Mouse (Mus musculus): Measurements from ENCODE around the gene Bcl2l12.

Gene Bcl2l12

DNA sequence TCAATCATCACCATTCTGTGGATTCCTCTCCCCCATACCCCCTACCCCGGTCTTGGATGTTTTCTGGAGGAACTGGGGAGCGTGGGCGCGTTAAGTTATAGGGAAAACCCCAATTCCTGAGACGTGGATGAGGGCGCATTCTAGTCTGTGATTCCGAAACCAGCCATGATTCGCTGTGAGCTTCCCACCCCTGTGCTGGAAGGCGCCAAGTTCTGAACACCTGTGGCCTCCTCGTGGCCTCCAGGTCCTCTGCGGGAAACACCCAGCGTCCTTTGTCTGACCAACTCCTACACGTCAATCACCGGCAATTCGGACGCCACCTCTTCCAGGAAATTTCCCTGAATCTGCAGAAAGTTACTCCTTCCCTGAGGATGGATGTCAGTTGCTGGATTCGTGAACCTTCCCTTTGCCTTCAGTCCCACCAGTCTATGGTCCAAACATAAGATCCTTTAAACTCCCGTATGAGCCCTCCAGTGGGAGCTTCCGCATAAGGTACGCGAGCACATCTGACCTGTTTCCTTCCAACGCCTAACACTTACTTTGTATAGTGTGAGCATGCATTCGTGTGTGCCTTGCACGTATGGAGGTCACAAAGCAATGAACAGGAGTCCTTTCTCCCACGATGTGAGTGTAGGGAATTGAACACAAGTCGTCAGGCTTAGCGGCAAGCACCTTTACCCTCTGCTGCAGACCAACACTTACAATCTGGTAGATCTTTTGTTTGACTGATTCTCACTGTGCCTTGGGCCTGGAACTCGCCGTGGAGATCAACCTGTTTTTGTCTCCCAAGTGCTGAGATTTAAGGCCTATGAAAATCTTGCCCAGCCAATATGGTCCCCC lies 11.4 kb downstream of the Bcl2l12 start:
- DNase-seq = peak; percentile 86

DNA sequence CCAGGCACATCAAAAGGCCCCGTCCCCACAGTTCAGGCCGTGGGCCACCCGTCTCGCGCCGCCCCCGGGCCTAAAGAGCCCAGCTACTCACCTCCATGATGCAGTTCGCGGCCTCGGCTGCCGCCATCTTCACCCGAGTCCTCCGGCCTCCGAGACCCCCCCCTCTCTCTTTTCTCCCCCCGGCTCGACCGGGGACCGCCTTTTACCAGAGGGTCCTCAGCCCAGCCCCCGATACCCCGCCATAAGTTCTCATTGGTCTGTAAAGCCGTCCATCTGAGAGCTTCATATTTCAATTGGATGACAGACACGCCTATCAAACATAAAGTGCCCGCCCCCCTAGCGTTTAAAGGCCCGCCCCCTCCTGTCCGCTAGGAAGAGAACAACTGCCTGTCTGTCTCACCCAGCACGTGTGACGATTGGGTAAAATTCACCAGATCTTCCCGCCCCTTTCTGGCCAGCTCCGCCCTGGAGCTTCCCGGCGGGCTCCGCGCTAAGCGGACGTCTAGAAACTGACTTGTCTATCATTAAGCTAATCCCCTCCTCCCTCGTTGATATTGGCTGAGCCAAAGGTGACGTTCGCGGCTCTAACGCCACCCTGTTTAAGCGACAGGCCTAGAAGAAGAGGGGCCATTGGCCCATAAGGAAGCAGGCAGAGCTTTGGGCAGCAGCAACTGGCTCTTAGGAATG lies 12.2 kb downstream of the Bcl2l12 start, which contains the start of gene Prmt1:
Prmt1 (minus strand) TSS at position 377 of the 687 bp plus-strand sequence.
- peak; percentile 99 for DNase-seq

DNA sequence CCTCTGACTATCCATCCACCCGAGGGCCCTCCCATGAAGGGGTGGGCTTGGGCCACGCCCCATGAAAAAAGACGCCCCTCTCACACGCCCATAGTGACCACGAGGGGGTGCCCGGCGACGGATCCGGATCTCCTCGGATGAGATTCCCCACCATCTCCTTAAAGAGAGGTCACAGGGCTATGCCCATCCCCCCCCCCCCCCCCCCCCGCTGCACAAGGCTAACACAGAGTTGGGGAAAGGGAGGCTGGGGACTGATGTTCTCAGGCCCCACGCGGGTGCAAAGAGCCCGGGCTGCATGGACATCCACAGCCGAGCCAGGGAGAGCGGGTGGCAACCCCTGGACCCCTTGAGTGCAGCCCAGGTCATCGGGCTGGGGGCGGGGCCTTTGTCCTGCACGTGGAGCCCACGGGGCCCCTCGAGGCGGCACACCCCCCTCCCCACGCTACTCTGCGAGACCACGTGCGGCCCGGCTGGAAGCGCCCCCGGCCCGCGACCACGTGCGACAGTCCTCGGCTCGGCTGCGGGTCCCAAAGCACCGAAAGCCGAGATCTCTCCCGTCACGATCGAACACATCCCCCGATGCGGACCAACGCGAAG lies 12.8 kb downstream of the Bcl2l12 start:
- DNase-seq = peak; percentile 90

DNA sequence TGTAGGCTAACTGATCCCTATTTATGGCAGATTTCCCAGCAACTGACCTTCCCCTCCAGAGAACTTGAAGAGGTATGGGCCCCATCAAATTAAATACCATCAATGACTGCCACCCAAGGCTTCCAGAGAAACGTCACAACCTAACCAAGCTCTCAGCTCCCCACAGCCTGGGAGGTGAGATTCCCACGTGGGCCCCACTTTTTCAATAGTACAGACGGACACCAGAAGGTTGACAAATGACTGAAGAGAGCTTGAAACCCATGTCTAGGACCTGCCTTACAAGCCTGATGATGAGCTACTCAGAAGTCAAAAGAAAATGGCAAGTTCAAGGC lies 13.7 kb downstream of the Bcl2l12 start:
- no peak for DNase-seq

DNA sequence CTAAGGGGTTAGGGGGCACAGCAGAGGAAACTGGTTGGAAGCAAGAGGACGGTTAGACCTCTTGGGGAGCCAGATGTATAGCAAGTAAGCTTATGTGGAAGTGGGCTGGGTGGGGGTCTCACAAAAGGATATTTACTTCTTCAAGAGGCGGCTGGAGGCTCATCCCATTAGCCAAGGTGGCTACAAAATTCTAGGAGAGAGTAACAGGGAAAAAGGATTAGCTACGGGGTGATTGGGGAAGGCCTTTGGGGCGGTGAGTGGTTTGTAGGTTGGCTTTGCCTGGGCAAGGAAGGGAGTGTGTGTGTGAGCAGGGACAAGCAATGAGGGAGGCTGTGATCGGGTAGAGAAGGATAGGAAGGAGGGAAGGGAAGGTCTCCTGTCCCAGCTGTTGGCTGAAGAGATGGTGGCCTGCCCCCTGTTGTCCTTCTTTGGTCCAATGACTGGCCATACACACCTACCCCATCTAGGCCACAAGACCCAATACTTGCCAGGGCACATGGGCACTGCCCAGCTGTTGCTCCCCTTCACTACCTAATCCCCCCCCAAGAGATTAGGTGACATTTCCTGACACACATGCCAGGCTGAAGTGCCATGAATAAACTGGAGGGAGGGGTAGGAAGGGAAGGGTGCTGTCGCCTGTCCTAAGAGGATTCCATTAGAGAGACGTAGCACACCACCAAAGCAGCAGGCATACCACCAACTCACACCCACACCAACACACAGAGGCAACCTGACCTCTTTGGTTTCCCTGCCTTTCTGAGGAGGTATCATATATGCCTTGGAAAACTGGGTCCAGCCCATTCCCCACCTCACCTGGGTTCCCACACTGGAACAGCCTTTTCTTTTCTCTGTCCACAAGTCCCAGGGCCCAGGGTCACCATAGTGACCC lies 14.3 kb downstream of the Bcl2l12 start:
- no peak for DNase-seq

DNA sequence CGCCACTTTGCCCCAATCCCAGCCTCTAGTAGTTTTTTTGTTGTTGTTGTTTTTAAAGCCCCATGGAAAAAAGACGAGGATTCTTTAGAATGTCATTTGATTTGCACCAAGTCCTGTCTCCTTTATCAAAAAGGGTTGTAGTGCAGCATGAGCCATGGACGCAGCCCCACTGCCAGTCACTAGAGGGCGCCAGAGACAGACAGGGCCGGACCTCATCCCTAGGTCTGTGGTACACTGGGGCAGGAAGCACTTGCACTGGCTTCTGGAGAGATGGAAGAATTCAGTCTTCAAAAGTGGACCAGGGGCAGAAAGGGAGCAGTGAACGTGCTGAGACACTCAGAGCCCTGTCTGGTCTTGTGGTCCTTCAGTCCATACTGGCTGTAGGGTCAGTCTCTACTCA lies 15.4 kb downstream of the Bcl2l12 start:
- peak; percentile 81 for DNase-seq

DNA sequence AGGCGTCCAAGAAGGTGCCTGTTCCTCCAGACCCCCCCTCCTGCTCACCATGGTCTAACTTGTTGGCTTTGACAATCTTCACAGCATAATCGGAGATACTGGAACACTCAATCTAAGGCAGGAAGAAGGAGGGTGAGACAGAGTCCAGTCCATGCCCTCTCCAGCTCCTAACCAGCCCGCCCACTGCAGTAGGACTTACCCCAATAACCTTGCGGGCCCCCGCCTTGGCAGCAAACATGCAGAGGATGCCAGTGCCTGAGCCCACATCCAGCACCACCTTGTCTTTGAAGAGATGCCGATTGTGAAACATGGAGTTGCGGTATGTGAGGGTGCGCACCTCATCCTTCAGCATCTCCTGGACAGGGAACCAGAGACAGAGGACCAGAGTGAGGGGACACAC lies 17.0 kb downstream of the Bcl2l12 start:
- DNase-seq = no peak

DNA sequence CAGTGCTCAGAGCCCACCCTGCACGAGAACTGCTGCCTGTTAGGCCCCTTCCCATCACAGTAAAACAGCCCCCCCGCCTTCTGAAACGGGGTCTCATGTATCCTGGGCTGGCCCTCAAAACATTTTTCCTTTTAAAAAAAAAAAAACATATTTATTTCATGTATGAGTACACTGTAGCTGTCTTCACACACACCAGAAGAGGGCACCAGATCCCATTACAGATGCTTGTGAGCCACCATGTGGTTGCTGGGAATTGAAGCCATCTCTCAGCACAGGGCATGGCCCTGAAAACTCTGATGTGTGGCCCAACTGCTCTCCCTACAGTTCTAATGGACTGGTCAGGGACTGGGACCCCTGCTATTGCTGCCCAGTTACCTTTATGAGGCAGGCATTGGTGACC lies 20.2 kb downstream of the Bcl2l12 start:
- DNase-seq = no peak

DNA sequence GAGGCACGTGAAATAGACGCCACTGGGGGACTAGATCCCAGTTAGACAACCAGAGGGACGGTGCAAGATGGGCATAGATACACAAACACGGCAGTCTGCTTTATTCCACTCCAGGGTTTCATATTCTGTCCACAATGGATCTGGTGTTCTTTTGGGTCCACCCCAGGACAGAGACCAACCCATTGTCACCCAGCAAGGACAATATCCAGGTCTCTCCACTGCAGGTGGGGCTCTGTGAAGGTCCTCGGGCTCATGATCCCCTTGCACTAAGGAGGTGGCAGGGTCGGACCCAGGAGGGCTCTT lies 23.4 kb downstream of the Bcl2l12 start:
- DNase-seq = no peak

DNA sequence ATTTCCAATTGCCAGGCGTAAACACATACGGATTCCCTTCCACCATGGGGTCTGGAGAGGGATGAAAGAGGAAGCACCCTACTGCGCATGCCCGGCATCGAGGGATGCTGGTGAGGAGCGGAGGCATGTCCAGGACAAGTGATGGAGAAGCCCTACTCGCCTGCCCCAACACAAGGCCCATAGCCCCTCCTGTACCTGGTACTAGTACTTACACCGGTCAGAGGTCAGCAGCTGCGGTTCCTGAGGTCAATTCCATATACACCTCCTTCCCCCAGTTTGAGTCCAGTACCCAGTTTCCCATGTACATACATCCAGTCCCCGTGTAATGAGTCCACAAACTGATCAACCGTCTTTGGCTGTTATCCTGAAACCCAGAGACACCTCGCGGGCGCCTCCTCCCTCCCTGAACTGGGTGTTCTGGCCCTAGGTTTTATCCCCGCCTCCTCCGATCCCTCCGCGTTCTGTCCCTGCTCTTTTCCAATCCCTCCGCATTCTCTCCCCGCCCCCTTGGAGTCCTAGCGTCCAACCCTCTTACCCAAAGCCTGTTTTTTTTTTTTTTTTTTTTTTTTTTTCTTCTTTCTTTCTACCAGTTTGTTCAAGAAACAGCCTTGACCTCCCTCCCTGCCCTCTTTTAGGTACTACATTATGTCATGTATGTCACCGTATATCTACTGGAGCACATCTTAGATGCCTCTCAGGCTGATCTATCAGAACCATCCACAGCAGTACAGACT lies 24.0 kb downstream of the Bcl2l12 start, which contains the start of gene Cpt1c:
Cpt1c (minus strand) TSS at position 469 of the 734 bp plus-strand sequence.
- peak; percentile 92 for DNase-seq

DNA sequence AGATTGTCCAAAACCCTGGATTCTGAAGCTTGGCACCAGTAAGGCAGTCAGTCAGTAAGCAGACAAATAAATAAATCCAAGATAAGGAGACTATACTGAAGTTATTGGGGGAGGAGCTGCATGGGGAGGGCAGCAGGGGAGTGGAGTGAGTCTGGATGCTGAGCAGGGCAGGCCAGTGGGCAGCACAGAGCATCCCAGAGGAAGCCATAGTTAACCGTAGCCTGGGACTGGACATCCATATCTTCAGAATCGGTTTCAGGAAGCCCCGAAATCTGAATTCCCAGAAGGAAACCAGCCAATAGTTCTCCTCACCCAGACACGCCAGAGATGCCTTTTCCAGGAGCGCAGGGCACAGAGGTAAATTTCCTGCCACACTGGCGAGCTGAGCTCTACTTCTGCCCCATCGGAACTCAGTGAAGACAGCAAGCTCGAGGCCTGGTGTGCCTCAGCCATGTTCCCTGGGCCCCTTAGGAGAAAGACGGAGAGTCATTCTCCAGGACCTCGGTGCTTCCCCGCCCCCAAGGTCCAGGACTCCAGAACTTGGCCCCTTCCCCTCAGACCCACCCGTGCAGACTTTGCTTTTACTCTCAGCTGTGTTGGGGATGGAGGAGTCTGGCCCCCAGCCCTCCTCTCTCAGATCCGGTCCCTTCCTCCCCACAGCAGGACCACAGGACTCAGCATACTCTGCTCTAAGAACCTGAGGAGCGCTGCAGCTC lies 24.9 kb downstream of the Bcl2l12 start:
- no peak for DNase-seq

DNA sequence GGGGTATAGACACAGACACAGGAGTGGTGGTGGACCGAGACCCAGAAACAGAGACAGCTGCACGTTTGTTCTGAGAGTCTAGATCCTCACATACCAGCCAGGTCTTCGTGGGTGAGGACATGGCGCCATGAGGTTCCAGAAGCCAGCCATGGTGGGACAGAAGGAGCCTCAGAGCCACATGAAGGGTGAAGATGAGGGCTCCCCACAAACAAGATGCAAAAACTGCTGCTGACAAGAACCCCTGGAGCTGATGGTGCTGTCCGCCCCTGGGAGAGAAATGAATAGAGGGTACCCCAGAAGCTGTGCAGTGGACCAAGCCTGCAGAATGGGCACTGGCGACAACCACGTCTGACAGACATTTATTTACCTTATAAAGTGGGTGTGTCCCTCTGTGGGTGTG lies 27.4 kb downstream of the Bcl2l12 start:
- DNase-seq = no peak

DNA sequence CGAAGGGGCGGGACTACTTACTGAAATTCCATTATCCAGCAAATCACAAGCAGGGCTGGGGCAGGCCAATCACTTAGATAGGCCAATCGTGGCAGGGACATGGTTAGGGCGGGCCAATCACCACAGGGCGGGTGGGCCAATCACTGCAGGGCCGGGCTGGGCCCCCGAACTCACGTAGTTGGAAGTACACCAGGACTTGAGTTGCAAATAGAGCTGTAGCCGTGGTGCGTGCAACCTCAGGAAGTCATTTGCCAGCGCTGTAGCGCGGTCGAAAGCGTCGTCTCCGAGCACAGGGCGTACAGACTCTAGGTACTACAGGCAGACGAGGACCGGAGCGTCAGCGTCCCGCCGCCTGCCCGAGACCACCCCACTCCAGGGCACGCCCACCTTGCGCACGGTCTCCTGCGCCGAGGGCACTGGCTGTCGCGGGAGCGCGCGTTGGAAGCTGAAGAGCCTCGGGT lies 28.3 kb downstream of the Bcl2l12 start:
- DNase-seq = peak; percentile 95

DNA sequence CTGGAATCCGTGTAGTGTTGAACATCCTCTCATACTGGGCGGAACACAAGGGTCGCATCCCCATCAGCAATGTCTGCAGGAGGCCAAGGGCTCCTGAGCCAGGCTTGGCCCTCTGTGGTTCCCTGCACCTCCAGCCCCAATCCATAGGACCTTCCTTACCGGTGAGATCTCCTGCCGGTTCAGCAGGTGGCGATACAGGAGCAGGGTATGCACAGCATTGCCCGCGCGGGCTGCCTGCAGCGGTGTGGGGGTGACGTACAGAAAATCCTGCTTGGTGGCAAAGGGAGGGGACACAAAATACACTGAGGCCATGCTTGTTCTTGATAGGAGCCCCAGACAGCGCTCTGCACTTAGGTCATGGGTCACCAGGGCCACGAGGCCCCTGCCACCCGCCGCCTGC lies 31.9 kb downstream of the Bcl2l12 start:
- DNase-seq = no peak

DNA sequence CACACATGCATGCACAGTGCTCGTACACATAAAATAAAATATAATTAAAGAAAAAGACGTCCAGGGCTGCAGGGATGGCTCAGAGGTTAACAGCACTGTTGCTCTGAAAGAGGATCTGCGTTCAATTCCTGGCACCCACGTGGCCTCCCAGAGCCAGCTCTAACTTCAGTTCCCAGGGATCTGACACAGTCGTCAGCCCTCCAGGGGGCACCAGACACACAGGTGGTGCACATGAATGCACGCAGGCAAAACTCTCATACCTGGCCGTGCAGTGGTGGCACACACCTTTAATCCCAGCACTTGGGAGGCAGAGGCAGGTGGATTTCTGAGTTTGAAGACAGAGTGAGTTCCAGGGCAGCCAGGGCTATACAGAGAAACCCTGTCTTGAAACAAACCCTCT lies 32.5 kb downstream of the Bcl2l12 start:
- no peak for DNase-seq

DNA sequence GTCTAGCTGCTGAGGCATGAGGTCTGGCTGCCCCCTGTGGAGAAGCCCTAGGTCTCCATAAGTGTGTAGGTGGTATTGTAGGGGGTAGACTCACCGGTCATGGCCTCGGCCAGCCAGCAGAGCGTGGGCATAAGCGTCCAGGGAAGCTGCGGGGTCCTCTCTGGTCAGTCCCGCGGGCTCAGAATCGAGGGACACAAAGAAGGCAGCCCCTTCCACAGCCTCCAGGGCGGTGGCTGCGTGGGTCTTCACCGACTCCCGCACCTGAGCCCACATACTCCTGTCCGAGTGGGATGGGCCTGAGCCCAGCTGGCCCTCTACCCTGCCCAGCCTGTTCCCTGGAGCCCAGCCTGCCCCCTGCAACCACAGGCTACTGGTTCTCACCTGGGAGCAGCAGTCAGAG lies 33.5 kb downstream of the Bcl2l12 start:
- DNase-seq = no peak

DNA sequence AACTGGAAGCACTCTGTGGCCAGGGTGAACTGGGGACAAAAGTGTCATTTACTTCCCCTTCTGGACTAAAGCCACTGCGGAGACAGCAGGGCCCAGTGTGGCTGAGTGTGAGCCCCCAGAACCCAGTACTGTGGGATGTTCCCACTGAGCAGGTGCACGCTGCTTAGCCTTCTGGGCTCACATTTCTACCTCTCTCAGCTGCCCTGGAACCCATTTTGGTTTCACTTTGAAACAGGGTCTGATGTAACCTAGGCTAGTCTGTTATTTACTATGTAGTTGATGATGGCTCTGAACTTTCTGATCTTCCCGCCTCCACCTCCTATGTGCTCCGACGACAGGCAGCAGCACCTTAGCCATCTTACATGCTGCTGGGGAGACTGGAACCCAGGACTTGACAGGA lies 35.7 kb downstream of the Bcl2l12 start:
- DNase-seq = no peak

DNA sequence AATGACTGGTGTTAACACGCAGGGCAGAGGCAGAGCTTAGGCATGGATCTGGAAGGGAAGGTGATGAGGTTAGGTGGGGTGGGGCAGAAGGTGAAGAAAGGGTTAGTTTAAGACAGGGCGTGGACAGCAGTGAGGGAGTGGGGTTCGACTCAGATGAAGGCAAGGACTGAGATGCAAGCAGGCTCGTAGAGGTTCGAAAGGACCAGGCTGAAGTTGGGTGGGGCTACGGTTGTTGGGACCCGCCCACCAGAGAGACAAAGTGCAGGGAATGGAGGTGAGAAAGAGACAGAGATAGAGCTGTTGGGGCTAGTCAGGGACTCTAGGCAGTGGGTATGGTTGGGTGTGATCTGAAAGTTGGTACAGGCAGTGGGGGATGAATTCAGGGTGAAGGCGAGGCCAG lies 36.2 kb downstream of the Bcl2l12 start:
- no peak for DNase-seq

DNA sequence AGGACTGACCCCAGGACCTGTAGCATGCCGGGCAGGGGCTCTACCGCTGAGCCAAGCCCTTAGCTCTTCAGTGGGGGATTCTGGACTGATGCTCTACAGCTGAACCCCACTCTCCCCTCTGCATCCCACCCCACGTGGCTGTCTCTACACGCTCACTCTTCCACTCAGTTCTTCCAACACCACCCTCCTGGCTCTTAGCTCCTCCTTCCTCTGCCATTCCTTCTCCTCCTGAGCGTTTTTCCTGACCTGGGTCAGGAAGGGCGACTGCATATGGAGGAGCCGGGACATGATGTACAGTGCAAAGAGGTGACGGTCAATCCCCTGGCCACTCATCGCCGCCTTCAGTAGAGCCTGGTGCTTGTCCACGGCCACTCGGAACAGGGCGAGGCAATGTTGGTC lies 38.0 kb downstream of the Bcl2l12 start:
- DNase-seq = no peak

DNA sequence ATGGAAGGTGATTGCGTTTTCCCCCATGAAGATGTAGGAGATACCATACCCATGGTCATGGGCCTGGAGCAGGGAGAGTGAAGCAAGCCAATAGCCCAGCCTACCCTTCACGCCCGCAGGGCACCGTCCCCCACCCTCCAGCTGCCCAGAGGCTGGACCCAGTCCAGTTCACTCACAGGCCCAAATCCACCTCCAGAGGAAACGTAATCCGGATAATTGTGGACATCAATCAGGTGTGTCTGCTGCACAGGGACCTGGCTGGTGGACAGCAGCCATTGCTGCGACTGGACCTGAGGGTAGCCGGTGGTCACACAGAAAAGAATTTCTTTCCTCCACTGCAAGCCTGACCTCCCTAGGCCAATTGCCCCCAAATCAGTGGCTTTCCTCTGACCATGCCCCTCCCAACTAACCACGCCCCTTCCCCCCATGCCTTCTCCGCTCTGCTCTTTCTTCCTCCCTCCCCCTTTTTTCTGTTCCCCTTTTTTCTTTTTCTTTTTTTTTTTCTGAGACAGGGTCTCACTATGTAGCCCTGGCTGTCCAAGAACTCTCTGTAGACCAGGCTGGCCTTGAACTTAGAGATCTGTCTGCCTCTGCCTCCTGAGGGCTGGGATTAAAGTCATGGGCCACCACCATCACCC lies 38.5 kb downstream of the Bcl2l12 start:
- DNase-seq = no peak

DNA sequence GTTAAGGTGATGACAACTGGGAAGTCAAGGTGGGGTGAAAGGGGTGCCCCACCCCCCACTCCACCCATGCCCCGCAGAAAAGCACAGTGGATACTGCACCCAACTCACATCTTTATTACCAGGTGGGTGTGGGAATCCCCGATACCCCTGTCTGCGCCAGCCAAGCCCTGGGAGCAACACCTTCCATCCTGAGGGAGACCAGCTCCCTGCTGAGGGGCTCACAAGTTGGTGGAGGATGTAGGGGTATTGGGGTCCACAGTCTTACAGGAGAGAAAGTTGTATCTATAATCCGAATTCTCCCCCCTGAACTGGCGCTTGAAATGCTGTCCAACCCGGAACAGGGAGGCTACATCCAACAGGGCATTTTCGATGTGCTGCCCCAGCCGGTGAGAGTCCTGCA lies 39.2 kb downstream of the Bcl2l12 start:
- no peak for DNase-seq
